Mouse (Mus musculus) A20 (cell line): ENCODE results near the gene Sipa1l2.

Source experiments
- DNase-seq: peaks from one replicate; pipeline ENCODE4 v3.0.0-alpha.2; 2011; ENCODE audit warnings: low read depth, low spot score

The Sipa1l2 gene

GRCm38 (mm10) chr8:125580426-125580825, 10.8 kb upstream of the Sipa1l2 start:
- DNase-seq = no peak

GRCm38 (mm10) chr8:125576127-125576526, 6.5 kb upstream of the Sipa1l2 start:
- no peak for DNase-seq

GRCm38 (mm10) chr8:125574280-125574679, 4.7 kb upstream of the Sipa1l2 start:
- peak; percentile 71 for DNase-seq

GRCm38 (mm10) chr8:125572246-125572645, 2.6 kb upstream of the Sipa1l2 start:
- DNase-seq = no peak

- peak; percentile 74 for DNase-seq
These were observed 1.3 kb upstream of the Sipa1l2 start for GRCm38 (mm10) chr8:125570835-125571465.

GRCm38 (mm10) chr8:125570389-125570788, 781 bp upstream of the Sipa1l2 start:
- no peak for DNase-seq

GRCm38 (mm10) chr8:125568851-125569532, 616 bp downstream of the Sipa1l2 start:
- DNase-seq = peak; percentile 86

GRCm38 (mm10) chr8:125568421-125568850, 1.2 kb downstream of the Sipa1l2 start:
- DNase-seq = peak; percentile 78

- no peak for DNase-seq
These were observed 2.0 kb downstream of the Sipa1l2 start for GRCm38 (mm10) chr8:125567569-125567968.

GRCm38 (mm10) chr8:125562878-125563277, 6.7 kb downstream of the Sipa1l2 start:
- DNase-seq = no peak

GRCm38 (mm10) chr8:125560825-125561490, 8.7 kb downstream of the Sipa1l2 start:
- DNase-seq = no peak

GRCm38 (mm10) chr8:125559066-125559653, 10.4 kb downstream of the Sipa1l2 start:
- no peak for DNase-seq

GRCm38 (mm10) chr8:125558109-125559065, 11.2 kb downstream of the Sipa1l2 start:
- DNase-seq = peak; percentile 98

GRCm38 (mm10) chr8:125557391-125558108, 12.1 kb downstream of the Sipa1l2 start:
- DNase-seq = peak; percentile 23

- no peak for DNase-seq
These were observed 12.9 kb downstream of the Sipa1l2 start for GRCm38 (mm10) chr8:125556706-125557105.

GRCm38 (mm10) chr8:125550567-125550966, 19.0 kb downstream of the Sipa1l2 start:
- DNase-seq = peak; percentile 80

- DNase-seq = no peak
These were observed 22.3 kb downstream of the Sipa1l2 start for GRCm38 (mm10) chr8:125547296-125547695.

- DNase-seq = no peak
These were observed 23.7 kb downstream of the Sipa1l2 start for GRCm38 (mm10) chr8:125545866-125546265.

GRCm38 (mm10) chr8:125542893-125543613, 26.6 kb downstream of the Sipa1l2 start:
- no peak for DNase-seq
